Mouse (Mus musculus) left cerebral cortex, postnatal 10 days (tissue): ENCODE measurements around the gene Cacna1a. TPM values are rescaled to one million over a fixed set of nuclear protein-coding genes. Genes with fewer than 3 reads are reported as not detected.
A peak's percentile ranks its signal among the peaks of the same experiment; 100 is the strongest.

ENCODE experiments used
- DNase-seq, 2 experiments: peaks; one replicate each; pipeline ENCODE4 v3.0.0; 2021 to 2022; ENCODE audit warnings: low spot score in 2 of 2, mixed read lengths in 1 of 2; ENCODE audit errors: extremely low spot score in 1 of 2
- intact Hi-C: fragments of 180-260 bp; cut with DNase I; formaldehyde crosslinking; loops from one replicate; pipeline ENCODE4 v1.15.1; 2025
- total RNA-seq, 2 experiments: library from RNA; stranded (reverse); gene quantifications; 2 replicates each; pipeline ENCODE4 v1.2.3; 2021

Gene Cacna1a
- total RNA-seq, 2 experiments from 2014 or later = 269 to 287 TPM

- intact Hi-C loops = loop anchor here (5.0 kb wide), 1 partner anchor 173 kb away; no protein-coding TSS in a partner anchor
- DNase-seq = peak; percentile 86 to 95
Measured at GRCm38 (mm10) chr8:84639162-84640009, 251.1 kb downstream of the Cacna1a start.

- intact Hi-C loops = loop anchor here (5.0 kb wide), 1 partner anchor 172 kb away; no protein-coding TSS in a partner anchor
- DNase-seq = no peak
Measured at GRCm38 (mm10) chr8:84640010-84640588, 251.9 kb downstream of the Cacna1a start.

GRCm38 (mm10) chr8:84640617-84641294 is 252.5 kb downstream of the Cacna1a start:
- no peak for DNase-seq
- intact Hi-C loops = loop anchor here (5.0 kb wide), 1 partner anchor 172 kb away; no protein-coding TSS in a partner anchor

- no peak for DNase-seq
- intact Hi-C loops = loop anchor here (5.0 kb wide), 1 partner anchor 171 kb away; no protein-coding TSS in a partner anchor
Measured at GRCm38 (mm10) chr8:84641578-84642361, 253.5 kb downstream of the Cacna1a start.

- DNase-seq = no peak
- intact Hi-C loops = loop anchor here (5.0 kb wide), 1 partner anchor 169 kb away; no protein-coding TSS in a partner anchor
Measured at GRCm38 (mm10) chr8:84643019-84643418, 254.8 kb downstream of the Cacna1a start.

GRCm38 (mm10) chr8:84646800-84647199 is 258.6 kb downstream of the Cacna1a start:
- intact Hi-C loops = no loop called here
- no peak for DNase-seq

- peak in 1 of 2 experiments; percentile 51 for DNase-seq
- intact Hi-C loops = no loop called here
Measured at GRCm38 (mm10) chr8:84647461-84647901, 259.2 kb downstream of the Cacna1a start.

- intact Hi-C loops = no loop called here
Measured at GRCm38 (mm10) chr8:84650213-84650612, 262.0 kb downstream of the Cacna1a start.

GRCm38 (mm10) chr8:84653092-84653631 is 264.9 kb downstream of the Cacna1a start:
- intact Hi-C loops = no loop called here
- no peak for DNase-seq

More at GRCm38 (mm10) chr8:84650213-84650612, 262.0 kb downstream of the Cacna1a start:
- no peak for DNase-seq

GRCm38 (mm10) chr8:84654597-84654996 is 266.4 kb downstream of the Cacna1a start:
- DNase-seq = no peak
- intact Hi-C loops = no loop called here

- peak in 1 of 2 experiments; percentile 83 for DNase-seq
- intact Hi-C loops = no loop called here
Measured at GRCm38 (mm10) chr8:84655336-84656190, 267.3 kb downstream of the Cacna1a start.

GRCm38 (mm10) chr8:84656191-84656525 is 267.9 kb downstream of the Cacna1a start:
- peak in 1 of 2 experiments; percentile 46 for DNase-seq
- intact Hi-C loops = no loop called here

GRCm38 (mm10) chr8:84656641-84657126 is 268.4 kb downstream of the Cacna1a start:
- peak in 1 of 2 experiments; percentile 90 for DNase-seq
- intact Hi-C loops = no loop called here

- DNase-seq = no peak
- intact Hi-C loops = no loop called here
Measured at GRCm38 (mm10) chr8:84657203-84657602, 269.0 kb downstream of the Cacna1a start.

GRCm38 (mm10) chr8:84657680-84658079 is 269.4 kb downstream of the Cacna1a start:
- DNase-seq = no peak
- intact Hi-C loops = no loop called here

GRCm38 (mm10) chr8:84658951-84659350 is 270.7 kb downstream of the Cacna1a start:
- DNase-seq = no peak
- intact Hi-C loops = no loop called here
